Mouse (Mus musculus) R1 (cell line): Measurements from ENCODE around the gene Gpnmb.

Source experiments
- DNase-seq: peaks from one replicate; pipeline ENCODE4 v3.0.0-alpha.2; 2018; ENCODE audit warnings: low read depth, low spot score

Gene Gpnmb

DNA sequence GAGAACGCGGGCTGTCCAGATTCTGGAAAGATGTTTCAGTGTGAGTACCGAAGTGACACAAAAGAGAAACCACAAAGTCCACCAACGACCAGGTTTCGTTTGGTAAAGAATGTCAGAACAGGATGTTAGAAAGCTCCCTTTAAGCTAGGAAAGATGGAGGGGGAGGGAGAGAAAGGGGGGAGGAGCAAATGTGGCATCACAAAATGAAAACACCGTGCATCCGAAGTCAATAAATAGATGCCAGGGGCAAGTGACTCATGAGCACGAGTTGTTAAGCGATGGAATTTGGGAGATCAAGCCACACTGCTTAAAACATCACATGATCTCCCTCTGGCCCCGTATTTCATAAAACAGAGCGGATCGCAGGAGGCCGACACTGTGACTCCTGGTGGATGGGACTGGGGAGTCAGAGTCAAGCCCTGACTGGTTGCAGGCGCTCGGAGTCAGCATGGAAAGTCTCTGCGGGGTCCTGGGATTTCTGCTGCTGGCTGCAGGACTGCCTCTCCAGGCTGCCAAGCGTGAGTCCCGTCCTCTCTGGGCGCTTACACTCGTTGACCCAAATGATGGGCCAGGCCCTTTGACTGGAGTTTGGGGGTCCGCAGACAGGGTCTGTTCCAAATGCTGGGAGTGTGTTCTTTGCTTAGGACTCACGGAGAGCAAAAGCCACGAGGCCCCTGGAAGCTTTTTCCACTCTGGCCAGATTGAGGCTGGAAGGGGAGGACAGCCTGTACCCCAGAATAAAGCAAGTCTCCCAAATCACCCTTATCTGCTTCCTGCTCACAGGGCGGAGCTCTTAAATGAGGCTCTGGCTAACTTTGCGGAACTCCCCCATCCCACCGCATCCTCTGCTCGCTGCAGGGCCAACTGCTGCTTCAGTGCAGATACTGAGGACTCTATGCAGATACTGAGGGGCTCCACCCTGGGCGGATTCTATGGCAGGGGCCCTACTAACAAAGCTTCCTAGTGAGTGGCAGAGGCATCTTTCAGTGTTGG, at the start of gene Gpnmb:
Gene Gpnmb, plus strand, starts transcription at position 272 of the 993 bp plus-strand sequence.
- DNase-seq: no peak

DNA sequence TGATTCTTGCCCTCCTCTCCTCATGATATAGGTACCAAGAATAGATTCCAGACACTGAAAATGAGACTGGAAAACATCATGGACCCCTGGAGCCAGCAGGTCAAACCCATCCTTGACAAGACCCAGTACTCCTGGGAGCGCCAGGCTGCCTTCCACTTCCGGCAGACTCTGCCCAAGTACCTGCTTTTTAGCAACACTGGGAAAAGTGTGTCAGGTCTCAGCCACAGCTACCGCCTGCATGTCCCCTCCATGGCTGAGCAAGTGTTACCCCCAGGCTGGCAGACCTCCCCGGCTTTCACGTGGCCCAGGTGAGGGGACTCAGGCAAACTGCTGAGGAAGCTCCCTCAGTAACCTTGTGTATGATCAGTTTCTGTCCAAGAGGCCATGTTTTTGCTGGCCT, 46.4 kb upstream of the Gpnmb start:
- DNase-seq: no peak

DNA sequence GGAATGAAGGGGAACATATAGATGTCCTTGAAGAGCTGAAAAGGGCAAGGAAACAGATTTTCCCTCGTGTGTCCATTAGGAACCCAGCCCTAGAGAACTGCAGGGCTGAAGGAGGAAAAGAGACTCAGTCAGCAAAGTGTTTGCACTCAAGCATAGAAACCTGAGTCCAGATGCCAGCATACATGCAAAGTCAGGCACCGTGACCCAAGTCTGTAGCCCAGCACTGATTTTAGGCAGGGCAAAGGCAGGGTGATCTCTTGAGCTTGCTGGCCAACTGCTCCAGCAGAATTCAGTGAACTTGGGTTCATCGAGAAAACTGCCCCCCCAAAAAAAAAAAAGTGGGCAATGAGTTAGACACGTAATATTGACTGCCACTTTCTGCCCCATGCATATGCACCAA, 44.4 kb upstream of the Gpnmb start:
- DNase-seq: no peak

DNA sequence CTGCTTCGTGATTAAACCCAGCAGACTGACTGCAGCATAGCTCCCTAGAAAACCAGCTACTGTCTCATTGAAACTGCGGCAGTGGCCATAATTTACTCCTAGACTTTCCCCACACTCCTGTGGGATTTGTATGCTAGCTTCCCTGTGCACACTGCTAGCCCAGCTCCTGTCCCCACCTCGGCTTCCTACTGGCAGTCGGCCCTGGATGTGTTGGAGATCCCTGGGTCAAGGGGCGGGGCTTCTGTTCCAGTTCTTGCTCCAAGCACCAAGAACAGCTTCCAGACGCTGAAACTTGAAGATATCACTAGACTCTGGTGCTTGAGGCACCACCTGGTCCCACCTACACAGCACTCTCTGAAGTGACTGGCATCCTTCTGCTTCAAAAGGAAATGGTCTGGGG, 38.2 kb upstream of the Gpnmb start:
- no peak for DNase-seq

DNA sequence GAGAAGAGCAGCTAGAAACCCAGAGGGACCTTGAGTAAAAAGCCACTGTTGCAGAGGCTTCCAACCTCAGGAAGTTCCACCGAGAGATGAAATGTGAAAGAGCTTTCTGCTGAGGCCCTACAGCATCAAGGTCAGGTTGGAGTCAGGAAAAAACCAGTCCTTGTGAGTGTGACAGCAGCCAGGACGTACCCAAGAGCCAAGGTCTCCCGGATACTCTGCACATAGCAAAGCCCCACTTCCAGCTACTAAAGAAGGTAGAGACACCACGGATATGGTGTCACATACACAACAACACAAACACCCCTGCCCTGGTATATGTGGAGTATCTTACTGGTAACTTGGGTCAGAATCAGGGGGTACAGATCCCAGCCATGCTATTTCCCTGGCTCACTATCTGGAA, 37.5 kb upstream of the Gpnmb start:
- DNase-seq: no peak

DNA sequence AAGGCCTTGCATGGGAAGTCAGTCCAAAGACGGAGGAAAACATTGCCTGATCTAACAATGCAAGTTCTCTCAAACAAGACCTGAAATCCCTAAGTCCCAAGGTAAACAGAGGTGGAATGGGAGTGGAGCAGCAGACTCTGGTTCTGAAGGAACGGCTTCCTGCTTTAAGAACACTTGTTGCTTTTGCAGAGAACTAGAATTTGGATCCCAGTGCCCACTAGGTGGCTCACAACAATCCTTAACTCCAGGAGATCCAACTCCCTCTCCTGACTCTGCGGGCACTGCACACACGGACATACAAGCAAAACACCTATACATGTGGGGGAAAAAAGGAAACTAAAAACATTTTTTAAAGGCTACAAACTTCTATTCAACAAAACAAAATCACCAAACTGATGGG, 33.0 kb upstream of the Gpnmb start:
- peak; percentile 56 for DNase-seq

DNA sequence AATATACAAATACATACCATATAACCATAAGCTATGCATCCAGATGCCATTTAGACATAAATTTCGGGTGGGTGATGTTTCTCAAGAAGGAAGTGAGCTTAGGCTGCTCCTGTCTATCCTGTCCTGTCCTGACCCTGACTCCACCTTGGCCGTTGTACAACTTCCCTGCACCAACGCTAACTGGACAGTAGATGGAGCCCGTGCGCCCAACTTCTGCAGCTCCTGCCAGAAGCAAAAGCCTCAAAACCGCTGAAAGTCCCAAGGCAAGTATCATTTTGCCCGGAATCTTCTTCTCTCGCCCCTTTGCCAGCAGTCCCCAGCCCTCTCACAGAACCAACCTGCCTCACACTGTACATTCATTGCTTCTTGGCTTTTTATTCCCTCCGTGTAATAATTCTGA, 28.4 kb upstream of the Gpnmb start:
- peak; percentile 86 for DNase-seq

DNA sequence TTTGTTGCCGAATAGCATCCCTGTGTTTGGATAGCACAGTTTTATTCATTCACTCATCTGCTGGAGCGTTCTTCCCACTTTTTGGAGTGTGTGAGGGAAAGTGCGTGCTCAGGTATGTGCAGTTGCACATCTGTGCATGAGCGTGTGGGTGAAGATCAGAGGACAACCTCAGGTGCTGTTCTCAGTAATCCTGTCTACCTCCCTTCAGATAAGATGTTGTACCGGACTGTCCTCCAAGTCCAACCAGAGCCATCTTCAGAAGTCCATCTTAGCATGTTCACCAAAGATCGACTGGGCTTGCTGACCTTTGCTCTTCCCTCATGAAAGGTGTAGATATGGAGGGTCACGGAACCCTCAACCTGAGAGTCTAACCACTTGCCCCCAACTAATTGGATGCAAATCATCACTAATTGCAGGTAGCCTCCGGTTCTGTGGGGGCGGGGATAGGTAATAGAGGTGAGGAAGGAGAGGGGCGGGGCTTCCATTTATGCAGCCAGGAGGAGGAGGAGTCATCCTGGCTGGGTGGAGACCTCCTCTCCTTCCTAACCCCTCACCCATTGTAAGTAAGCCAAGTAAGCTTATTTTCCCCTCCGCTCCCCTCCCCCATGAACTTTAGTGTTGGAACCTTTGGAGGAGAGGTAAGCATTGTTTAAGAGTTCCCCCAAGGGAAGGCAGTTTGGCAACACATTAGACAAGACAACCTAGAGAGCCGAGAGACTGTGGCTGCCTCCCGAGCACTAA, 27.8 kb upstream of the Gpnmb start:
- DNase-seq: peak; percentile 78

DNA sequence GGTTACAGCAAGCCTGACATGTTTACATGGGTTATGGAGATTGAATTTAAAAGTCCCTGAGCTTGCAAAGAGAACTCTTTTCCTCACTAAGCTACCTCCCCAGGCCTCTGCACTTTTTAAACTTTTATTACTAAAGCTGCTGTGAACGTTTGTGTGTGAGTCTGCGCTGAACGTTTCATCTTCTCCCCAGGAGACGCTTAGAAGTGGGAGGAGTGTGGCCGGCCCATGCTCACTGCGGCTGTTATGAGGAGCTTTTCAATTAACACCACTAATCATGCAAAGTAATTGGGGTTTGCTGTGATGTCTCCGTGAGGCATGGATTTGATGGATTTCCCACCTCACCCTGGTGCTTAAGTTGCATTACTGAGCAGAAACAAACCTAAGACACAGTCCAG, 27.2 kb upstream of the Gpnmb start:
- DNase-seq: no peak

DNA sequence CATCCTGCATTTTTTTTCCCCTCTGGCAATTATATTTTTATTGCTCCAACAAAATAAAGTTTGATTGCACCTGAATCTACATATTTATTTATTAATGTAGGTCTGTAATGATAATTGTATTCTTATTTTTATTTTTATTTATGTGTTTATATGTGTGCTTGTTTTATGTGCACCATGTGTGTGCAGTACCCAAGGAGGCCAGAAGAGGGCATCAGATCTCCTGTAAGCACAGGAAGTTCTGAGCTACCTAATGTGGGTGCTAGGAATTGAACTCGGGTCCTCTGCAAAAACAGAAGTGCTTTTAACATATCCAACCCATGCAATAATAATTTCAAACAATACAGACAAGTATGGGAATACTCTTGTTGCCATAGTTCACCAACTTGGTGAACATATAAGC, 26.7 kb upstream of the Gpnmb start:
- peak; percentile 72 for DNase-seq

DNA sequence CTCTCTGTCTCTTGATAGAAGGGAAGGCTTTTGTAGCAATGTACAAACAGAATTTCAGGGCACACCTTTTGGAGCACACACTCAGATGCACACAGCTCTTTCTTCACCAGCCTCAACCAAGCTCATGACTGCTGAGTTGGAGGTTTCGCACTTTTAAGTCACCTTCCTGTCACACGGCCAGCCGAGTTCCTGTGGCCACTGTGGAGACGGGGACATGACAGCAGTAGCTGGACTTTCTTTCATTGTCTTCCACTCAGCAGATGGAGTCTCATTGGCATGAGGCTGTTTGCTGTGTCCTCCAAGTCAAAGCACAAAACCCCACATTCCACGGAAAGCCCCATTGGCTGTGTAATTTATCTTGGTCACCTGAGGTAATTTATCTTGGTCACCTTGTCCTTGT, 25.2 kb upstream of the Gpnmb start:
- DNase-seq: no peak

DNA sequence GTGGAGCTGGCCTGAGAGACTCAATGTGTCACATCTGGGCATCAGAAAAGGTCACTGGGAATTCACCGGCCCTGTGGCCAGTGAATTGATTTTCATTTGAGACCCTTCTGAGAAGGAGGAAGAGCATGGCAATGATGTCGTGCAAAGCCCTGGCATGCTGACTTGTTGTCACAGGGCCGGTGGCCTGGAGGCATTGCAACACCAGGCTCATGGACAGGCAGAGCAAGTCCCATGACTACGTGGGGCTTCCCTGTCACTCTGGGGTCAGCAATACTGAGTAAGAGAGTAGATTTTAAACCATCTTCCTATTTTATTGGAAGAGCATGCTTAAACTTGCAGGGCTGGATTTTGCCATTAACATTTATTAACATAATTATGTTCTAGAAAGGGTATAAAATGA, 23.3 kb upstream of the Gpnmb start:
- no peak for DNase-seq

DNA sequence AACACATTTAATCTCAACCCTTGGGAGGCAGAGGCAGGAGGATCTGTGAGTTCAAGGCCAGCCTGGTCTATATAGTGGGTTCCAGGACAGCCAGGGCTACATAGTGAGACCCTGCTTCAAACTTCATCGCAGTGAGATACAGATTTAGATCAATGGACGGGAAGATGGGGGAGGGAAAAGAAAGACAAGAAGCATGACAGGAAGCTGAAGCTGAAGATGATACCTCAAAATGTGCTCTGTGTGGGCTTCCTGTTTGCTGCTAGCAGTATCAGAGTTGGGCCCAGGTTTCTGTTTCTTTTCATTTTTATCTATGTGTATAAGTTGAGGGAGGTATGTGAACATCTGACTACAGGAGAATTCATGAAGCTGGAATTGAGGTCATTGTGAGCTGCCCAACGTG, 22.9 kb upstream of the Gpnmb start:
- no peak for DNase-seq

DNA sequence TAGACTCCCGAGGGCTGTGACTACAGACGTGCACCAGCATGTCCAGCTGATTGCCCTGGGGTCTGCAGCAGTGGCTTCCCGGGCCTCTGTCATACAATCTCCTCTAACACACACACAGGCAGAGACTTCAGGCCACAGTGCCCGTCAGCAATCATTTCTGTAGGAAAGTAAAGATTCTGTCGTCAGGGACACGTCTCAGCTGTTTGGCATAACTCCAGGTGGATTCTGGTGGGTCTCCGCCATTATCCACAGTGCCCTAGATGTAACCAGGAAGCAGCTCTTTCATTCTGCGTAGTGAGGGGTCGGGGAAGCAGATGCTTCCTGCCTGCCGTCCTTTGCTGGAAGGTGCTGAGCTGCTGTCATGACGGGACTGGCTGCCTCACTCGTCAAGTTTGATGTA, 19.2 kb upstream of the Gpnmb start:
- no peak for DNase-seq

DNA sequence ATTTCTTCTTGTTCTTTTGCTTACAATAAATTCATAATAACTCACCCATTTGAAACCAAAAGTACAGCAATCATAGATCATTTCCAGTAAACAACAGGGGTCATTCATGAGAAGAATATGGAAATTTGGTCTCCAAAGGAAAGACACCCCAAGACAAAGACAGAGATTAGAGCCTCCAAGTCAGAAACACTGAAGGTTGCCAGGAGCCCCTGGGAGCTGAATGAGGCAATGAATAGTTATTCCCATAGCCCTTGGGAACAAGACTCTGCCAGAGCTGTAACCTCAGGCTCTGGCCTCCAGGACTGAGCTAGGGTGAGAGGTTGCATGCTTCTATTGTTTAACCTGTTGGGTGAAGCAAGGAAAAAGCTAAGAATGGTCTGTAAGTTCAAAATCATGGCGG, 17.0 kb upstream of the Gpnmb start:
- DNase-seq: peak; percentile 61

DNA sequence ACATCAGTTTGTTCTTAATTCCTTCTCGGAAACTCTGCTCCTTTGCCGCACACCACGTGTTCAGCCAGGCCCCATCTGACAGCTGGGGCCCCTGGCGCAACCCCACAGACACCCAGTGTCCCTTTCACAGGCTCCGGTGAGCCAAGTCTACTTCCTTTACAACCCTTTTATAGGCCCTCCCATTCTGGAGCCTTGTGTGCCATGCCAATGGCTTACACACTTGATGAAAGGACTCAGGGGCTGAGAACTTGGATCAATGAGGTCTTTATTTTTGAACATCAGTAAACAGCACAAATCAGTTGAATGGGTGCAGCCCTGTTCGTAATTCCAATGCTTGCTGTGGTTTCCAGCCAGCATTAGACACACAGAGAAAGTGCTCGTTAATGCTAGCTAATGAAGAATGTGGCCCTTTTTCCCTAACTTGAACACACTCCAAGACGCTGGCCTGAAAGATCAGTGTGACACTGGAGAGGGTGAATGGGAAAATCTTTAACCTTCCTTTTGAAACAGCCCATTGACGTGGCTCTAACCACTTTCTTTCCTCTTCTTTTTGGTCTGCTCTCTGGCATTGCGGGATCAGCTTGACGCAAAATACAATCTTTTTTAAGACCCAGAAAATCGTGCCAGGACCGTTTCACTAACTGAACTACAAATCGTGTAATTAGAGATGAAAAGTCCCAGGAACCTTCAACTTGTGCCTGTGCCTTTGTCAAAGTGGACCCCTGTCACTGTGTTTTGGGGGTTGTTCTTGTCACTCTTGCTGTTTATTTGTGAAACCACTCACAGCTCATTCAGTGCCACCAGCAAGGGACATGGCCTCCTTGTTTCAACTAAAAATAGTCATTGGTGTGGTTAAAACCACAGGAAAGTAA, 15.0 kb upstream of the Gpnmb start:
- no peak for DNase-seq

DNA sequence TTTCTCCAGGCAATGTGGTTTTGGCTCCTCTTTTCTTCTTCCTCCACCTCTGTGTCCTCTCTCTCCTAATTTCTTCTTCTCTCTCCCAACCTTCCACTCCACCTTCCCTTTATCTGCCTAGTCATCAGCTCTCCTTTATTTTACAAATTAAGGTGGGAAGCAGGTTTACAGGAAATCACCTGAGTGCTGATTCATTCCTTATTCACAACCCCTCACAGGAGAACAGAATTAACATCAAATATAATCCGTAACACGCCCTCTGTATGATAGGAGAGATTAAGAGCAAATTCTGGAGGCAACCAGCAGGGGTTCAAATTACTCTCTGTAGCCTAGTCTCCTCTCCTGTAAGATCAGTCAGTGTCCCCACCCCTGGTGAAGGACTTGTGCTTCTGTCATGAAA, 14.0 kb upstream of the Gpnmb start:
- peak; percentile 65 for DNase-seq

DNA sequence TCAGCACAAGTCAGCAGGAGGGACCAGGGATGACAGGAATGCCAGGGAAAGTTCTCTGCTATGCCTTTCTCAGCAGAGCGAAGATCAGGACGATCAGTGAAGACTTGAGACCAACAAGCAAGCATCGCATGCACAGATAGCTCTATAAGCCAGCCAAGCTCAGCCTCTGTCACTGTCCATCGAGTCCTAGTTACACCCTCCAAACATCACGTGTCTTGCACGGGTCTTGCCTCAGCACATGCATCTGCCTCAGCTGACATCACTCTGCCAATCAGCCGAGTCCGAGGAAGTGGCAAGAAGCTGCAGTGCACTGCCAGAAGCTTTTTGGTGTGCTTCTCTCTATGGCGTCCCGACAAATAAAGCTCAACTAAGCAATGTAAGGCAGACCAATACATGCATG, 13.0 kb upstream of the Gpnmb start:
- DNase-seq: peak; percentile 33

DNA sequence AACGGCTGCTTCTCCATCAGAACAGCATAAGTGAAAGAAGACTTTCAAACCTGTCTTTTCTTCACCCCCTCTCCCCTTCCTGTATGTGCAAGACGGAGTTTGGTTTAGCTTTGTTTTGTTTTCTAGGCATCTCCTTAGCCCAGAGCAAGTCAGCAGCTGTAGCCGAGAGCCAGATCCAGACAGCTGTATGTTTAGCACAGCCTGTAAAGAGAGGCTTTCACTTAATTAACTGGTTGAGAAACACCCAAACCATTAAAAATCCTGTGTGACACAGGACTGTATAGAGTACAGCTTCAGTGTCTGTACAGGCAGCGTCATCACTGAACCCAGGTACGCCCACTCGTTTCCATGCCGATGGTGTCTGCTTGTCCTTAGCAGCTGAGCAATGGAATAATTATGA, 11.1 kb upstream of the Gpnmb start:
- DNase-seq: no peak

DNA sequence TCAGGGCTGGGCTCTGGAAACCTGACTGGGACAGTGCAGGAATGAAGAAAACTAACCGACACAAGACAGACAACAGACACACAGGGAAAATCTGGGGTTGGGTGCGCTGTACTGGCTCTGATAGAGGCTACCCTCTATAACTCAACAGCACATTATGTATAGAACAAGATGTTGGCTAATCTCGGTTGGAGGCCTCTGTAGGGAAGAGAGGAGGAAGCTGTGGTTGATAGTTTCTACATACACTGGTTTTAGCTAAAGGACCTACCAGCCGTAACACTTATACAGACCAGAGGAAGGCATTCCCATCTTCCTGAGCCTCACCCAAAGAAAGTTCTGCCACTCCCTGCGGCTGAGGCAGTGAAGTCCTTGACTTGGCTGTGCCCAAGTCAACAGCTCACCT, 9.8 kb upstream of the Gpnmb start:
- DNase-seq: no peak

DNA sequence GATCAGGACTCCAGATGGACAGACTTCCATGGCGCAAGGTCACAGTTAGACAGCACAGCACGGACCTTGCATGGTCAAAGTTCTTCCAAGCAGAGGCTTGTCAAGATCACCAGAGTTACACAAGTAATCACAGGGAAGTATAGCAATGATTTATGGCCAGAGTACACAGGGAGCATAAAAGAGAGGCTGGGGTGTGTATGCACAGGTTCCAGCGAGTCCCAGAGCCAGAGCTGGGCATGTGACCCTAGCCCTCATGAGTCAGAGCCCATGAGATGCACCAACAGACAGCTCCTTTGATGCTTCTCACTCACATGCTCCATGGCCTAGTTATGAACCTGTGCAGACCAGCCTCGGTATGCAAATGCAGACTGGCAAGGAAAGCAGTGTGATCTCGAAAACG, 8.3 kb upstream of the Gpnmb start:
- no peak for DNase-seq

DNA sequence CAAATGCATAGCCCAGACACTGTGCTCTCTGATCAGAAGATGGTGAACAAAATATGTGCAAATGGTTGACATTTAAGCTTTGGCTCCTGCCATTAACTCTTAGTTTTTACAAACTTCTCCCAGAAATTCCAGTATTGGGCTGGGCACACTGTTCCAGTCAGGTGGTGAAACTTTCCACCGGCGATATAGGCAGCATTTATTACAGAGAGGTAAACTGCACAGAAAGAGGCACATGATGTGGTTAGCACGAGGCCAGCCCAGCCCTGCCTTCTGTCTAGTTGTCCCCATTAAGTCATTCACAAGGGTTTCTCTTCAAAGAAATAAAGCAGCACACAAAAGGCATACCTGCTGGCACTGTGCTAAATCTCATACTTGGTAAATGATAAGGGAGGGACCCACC, 7.6 kb upstream of the Gpnmb start:
- no peak for DNase-seq
